Mouse (Mus musculus) cerebellum, adult 2 months (tissue): ENCODE measurements at regions not wholly inside any gene's neighbourhood (a gene's known extent, or its start where the extent isn't known, plus 50 kb on each side); places are given as distances from the start of the nearest gene placed in this dataset.

ENCODE experiments used
- CTCF ChIP-seq: fragments of 200-500 bp; IDR thresholded peaks from 2 replicates; pipeline ENCODE4 v1.5.1; 2011; ENCODE audit warnings: low read depth, mild to moderate bottlenecking, control low read depth, low read length, moderate library complexity, borderline replicate concordance; ENCODE audit not compliant: insufficient read depth
- POLR2A ChIP-seq: fragments of 200-500 bp; IDR thresholded peaks from 2 replicates; pipeline ENCODE4 v1.6.1; 2011; ENCODE audit warnings: low read length, control low read depth, borderline replicate concordance; ENCODE audit not compliant: insufficient read depth

DNA sequence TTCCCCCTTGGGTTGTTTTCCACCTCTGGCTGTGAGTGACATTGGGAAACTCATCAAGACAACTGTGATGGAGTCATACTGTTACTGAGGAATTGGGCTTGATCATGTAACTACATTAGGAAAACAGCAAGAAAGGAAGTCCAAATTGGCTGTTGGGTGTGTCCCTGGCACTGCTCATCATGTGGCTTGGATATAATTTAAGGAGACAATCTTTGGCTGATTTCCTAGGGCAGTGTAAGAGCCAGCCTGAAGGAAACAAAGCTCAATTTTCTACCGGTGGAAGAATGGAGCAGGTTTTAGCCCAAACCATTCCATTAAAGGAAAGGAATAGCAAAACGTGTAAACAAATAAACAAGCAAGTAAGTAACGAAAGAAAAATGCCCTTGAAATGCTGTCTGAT lies 310.4 kb downstream of the Gm10295 start:
- TF ChIP-seq CTCF (no peak), POLR2A (no peak)
